In genomic region chr11:109362463-109363190, GRCm38 (mm10) we compare ENCODE assay signal across 8 mouse cellular contexts. TPM values are rescaled to one million over a fixed set of nuclear protein-coding genes. Genes with fewer than 3 reads are reported as not detected.
DNase-seq lines count a peak whose midpoint lies in the region; ATAC-seq and TF ChIP-seq lines count a peak whose summit lies in the region.

Gene Gna13, plus strand, starts transcription at chr11:109362831.

- peak within 1 kb of the TSS; percentile 91 for H3K4me3 ChIP-seq in C2C12 (ENCODE audit: insufficient read depth, poor library complexity, severe bottlenecking)
- H3K4me3 ChIP-seq in erythroblast, embryonic 14.5 days (replicated peaks): peak within 1 kb of the TSS; percentile 87
- H3K4me3 ChIP-seq in heart, embryonic 12.5 days: peak within 1 kb of the TSS; percentile 91
- peak within 1 kb of the TSS; percentile 72 for H3K4me3 ChIP-seq in kidney, postnatal 0 days (replicated peaks; ENCODE audit: low read depth, low read length)
- peak within 1 kb of the TSS; percentile 86 for H3K4me3 ChIP-seq in liver, embryonic 11.5 days (ENCODE audit: low read depth, low read length)
- peak within 1 kb of the TSS; percentile 97 for H3K4me3 ChIP-seq in stomach, embryonic 14.5 days (ENCODE audit: low read depth, low read length)

- peak within 1 kb of the TSS; percentile 90 for H3K9ac ChIP-seq in heart, embryonic 12.5 days
- peak within 1 kb of the TSS; percentile 89 for H3K9ac ChIP-seq in kidney, postnatal 0 days (ENCODE audit: low read depth, low read length)
- peak within 1 kb of the TSS; percentile 89 for H3K9ac ChIP-seq in liver, embryonic 11.5 days (ENCODE audit: low read depth, low read length)
- H3K9ac ChIP-seq in stomach, embryonic 14.5 days (replicated peaks; ENCODE audit: low read depth, low read length): peak within 1 kb of the TSS; percentile 95

- H3K79me2 ChIP-seq in C2C12 (ENCODE audit: control insufficient read depth, insufficient read depth): peaks cover 48% of the 10 kb centered on the region

- no peaks in the 10 kb centered on the region for H3K9me3 ChIP-seq in erythroblast, embryonic 14.5 days (ENCODE audit: control insufficient read depth, low read length)
- H3K9me3 ChIP-seq in heart, embryonic 12.5 days (replicated peaks): no peaks in the 10 kb centered on the region
- no peaks in the 10 kb centered on the region for H3K9me3 ChIP-seq in kidney, postnatal 0 days (replicated peaks; ENCODE audit: low read length)
- no peaks in the 10 kb centered on the region for H3K9me3 ChIP-seq in liver, embryonic 11.5 days (ENCODE audit: control insufficient read depth, low read length)
- no peaks in the 10 kb centered on the region for H3K9me3 ChIP-seq in stomach, embryonic 14.5 days (ENCODE audit: control insufficient read depth, low read depth, low read length)

- H3K27me3 ChIP-seq in C2C12 (ENCODE audit: control insufficient read depth, insufficient read depth, insufficient read length): no peaks in the 10 kb centered on the region
- H3K27me3 ChIP-seq in erythroblast, embryonic 14.5 days (ENCODE audit: control insufficient read depth): no peaks in the 10 kb centered on the region
- no peaks in the 10 kb centered on the region for H3K27me3 ChIP-seq in heart, embryonic 12.5 days (replicated peaks)
- H3K27me3 ChIP-seq in kidney, postnatal 0 days (ENCODE audit: insufficient read depth, low read length): no peaks in the 10 kb centered on the region
- no peaks in the 10 kb centered on the region for H3K27me3 ChIP-seq in liver, embryonic 11.5 days (replicated peaks; ENCODE audit: control insufficient read depth, insufficient read depth, low read length)
- no peaks in the 10 kb centered on the region for H3K27me3 ChIP-seq in stomach, embryonic 14.5 days (ENCODE audit: control insufficient read depth, insufficient read depth, low read length)

- peaks cover 17% of the 10 kb centered on the region for H3K36me3 ChIP-seq in C2C12 (ENCODE audit: control insufficient read depth, insufficient read depth)
- peaks cover 34% of the 10 kb centered on the region for H3K36me3 ChIP-seq in erythroblast, embryonic 14.5 days (ENCODE audit: control insufficient read depth)
- peaks cover 15% of the 10 kb centered on the region for H3K36me3 ChIP-seq in heart, embryonic 12.5 days
- H3K36me3 ChIP-seq in kidney, postnatal 0 days (ENCODE audit: insufficient read depth, low read length): peaks cover 4% of the 10 kb centered on the region; the same call in 1 of the 2 replicates
- peaks cover 6% of the 10 kb centered on the region for H3K36me3 ChIP-seq in liver, embryonic 11.5 days (ENCODE audit: control insufficient read depth, insufficient read depth, low read length)
- peaks cover 10% of the 10 kb centered on the region for H3K36me3 ChIP-seq in stomach, embryonic 14.5 days (ENCODE audit: control insufficient read depth, insufficient read depth, low read length)

- peak; percentile 97 for DNase-seq in brain, embryonic 14.5 days (ENCODE audit: low read depth)
- peak; percentile 95 for DNase-seq in kidney, postnatal 0 days (ENCODE audit: low spot score)
- peak; percentile 88 for DNase-seq in liver, embryonic 11.5 days (ENCODE audit: low spot score)
- peak; percentile 95 for DNase-seq in naive thymus-derived CD4-positive, alpha-beta T cell, adult 2 months (ENCODE audit: low read depth)

- TF ChIP-seq POLR2A in brain, embryonic 14.5 days (IDR thresholded peaks at IDR 0.05; ENCODE audit: borderline replicate concordance, extremely low read depth, insufficient read depth, insufficient read length, poor library complexity, severe bottlenecking): peak; percentile 78

- H3ac ChIP-seq in C2C12 (ENCODE audit: control insufficient read depth, insufficient read length, low read depth): peak within 1 kb of the TSS; percentile 86

- H3K27ac ChIP-seq in heart, embryonic 12.5 days (ENCODE audit: poor library complexity, severe bottlenecking): peak within 1 kb of the TSS; percentile 93
- H3K27ac ChIP-seq in kidney, postnatal 0 days: peak within 1 kb of the TSS; percentile 98
- H3K27ac ChIP-seq in liver, embryonic 11.5 days (ENCODE audit: low read depth, low read length): peak within 1 kb of the TSS; percentile 96
- H3K27ac ChIP-seq in stomach, embryonic 14.5 days (ENCODE audit: low read length): peak within 1 kb of the TSS; percentile 96

- no peak for TF ChIP-seq CTCF in C2C12 (IDR thresholded peaks at IDR 0.05; ENCODE audit: control insufficient read depth, insufficient read depth, insufficient read length)
- TF ChIP-seq CTCF in brain, embryonic 14.5 days (IDR thresholded peaks at IDR 0.05; ENCODE audit: borderline replicate concordance, extremely low read depth, insufficient read depth, insufficient read length): no peak
- no peak for TF ChIP-seq CTCF in kidney, postnatal 0 days (IDR thresholded peaks at IDR 0.05; ENCODE audit: low read depth)

- peak within 1 kb of the TSS; percentile 77 for H3K4me2 ChIP-seq in heart, embryonic 12.5 days
- peak within 1 kb of the TSS; percentile 77 for H3K4me2 ChIP-seq in kidney, postnatal 0 days (ENCODE audit: low read length)
- H3K4me2 ChIP-seq in liver, embryonic 11.5 days: peak within 1 kb of the TSS; percentile 86
- H3K4me2 ChIP-seq in stomach, embryonic 14.5 days (replicated peaks; ENCODE audit: low read depth, low read length): peak within 1 kb of the TSS; percentile 74

- peaks cover 75% of the 10 kb centered on the region for H3K4me1 ChIP-seq in erythroblast, embryonic 14.5 days (ENCODE audit: control insufficient read depth)
- peaks cover 57% of the 10 kb centered on the region for H3K4me1 ChIP-seq in heart, embryonic 12.5 days (replicated peaks)
- H3K4me1 ChIP-seq in kidney, postnatal 0 days (replicated peaks; ENCODE audit: insufficient read depth, low read length): peaks cover 24% of the 10 kb centered on the region
- peaks cover 30% of the 10 kb centered on the region for H3K4me1 ChIP-seq in liver, embryonic 11.5 days (replicated peaks; ENCODE audit: control insufficient read depth, insufficient read depth, low read length)
- peaks cover 49% of the 10 kb centered on the region for H3K4me1 ChIP-seq in stomach, embryonic 14.5 days (ENCODE audit: control insufficient read depth, insufficient read depth, low read length)

- peaks cover 41% of the 10 kb centered on the region for H3K79me3 ChIP-seq in C2C12 (ENCODE audit: low read depth)

- whole genome bisulfite sequencing in heart, embryonic 12.5 days: under 1% methylated on average over 71 of the region's 89 CpGs
- WGBS in kidney, postnatal 0 days: 0% methylated on average over 49 of the region's 89 CpGs
- under 1% methylated on average over 68 of the region's 89 CpGs for WGBS in liver, embryonic 11.5 days
- under 1% methylated on average over 70 of the region's 89 CpGs for WGBS in stomach, embryonic 14.5 days

- peak; percentile 91 for ATAC-seq in heart, embryonic 12.5 days (ENCODE audit: insufficient number of reproducible peaks, low FRiP score)
- peak; percentile 82 for ATAC-seq in kidney, postnatal 0 days (replicated peaks; ENCODE audit: low FRiP score, low read depth)
- peak; percentile 89 for ATAC-seq in liver, embryonic 11.5 days (replicated peaks; ENCODE audit: low FRiP score)
- peak; percentile 82 for ATAC-seq in stomach, embryonic 14.5 days (ENCODE audit: insufficient number of reproducible peaks, insufficient read depth, low FRiP score, low read depth)

TF ChIP-seq in C2C12, 6 proteins besides CTCF, POLR2A, EP300 and RAD21:
- no peak for TF ChIP-seq CEBPB (IDR thresholded peaks at IDR 0.05; ENCODE audit: low read depth)
- no peak for TF ChIP-seq MYOD1 (IDR thresholded peaks at IDR 0.05; ENCODE audit: control insufficient read depth, insufficient read length, low read depth)
- TF ChIP-seq FOSL1 (IDR thresholded peaks at IDR 0.05; ENCODE audit: insufficient read depth, low read length, poor library complexity, severe bottlenecking): no peak
- TF ChIP-seq USF1 (IDR thresholded peaks at IDR 0.05; ENCODE audit: low read depth): peak; percentile 92
- TF ChIP-seq MAX (IDR thresholded peaks at IDR 0.05): peak; percentile 89
- TF ChIP-seq MYOG (IDR thresholded peaks at IDR 0.05; ENCODE audit: control insufficient read depth, extremely low read depth, insufficient read length): no peak
TF ChIP-seq in C2C12: peak in this region for 2.

RNA-seq across cellular contexts. Expression of gene Gna13, which starts in this region (rescaled TPM):
- 18.1 TPM for polyA plus RNA-seq in C2C12 (2012; fragmentation: generic; extraction: Trizol)
- 26.3 and 30.9 TPM in 2 replicates for polyA plus RNA-seq in brain, embryonic 14.5 days (2012; rRNA removed)
- 4.0 TPM in 2 replicates for polyA plus RNA-seq in erythroblast, embryonic 14.5 days (2012)
- polyA plus RNA-seq in heart, embryonic 12.5 days (2016; fragmentation: Nextera tagmentation; extraction: Ambion mirVana): 21.6 and 27.2 TPM in 2 replicates
- polyA plus RNA-seq in kidney, postnatal 0 days (2015; fragmentation: Nextera tagmentation; extraction: Ambion mirVana): 33.9 and 36.2 TPM in 2 replicates
- 24.9 and 25.3 TPM in 2 replicates for polyA plus RNA-seq in liver, embryonic 11.5 days (2014; fragmentation: Nextera tagmentation; extraction: Ambion mirVana)
- polyA plus RNA-seq in stomach, embryonic 14.5 days (2014; fragmentation: Nextera tagmentation; extraction: Ambion mirVana): 34.0 and 35.7 TPM in 2 replicates

Comparison
In these comparisons a context has a peak if more than half of its experiments do, and no peak if none do; other contexts are left out.
1. Peak in every context shown above with its lines: DNase-seq, ATAC-seq, H3K4me3 ChIP-seq and H3K27ac ChIP-seq.